Mouse (Mus musculus): ENCODE data around the gene Ppp1r14c. TPM values are rescaled to one million over a fixed set of nuclear protein-coding genes. Genes with fewer than 3 reads are reported as not detected.
A peak's percentile ranks its signal among the peaks of the same experiment; 100 is the strongest.
"Not testable (repeated sequence)": the region's sequence is repeated elsewhere in the genome, so short reads cannot be mapped to it uniquely, and the experiment has no call there.

Ppp1r14c gene
- total and polyA plus RNA-seq, 2 experiments, result not detected

DNA sequence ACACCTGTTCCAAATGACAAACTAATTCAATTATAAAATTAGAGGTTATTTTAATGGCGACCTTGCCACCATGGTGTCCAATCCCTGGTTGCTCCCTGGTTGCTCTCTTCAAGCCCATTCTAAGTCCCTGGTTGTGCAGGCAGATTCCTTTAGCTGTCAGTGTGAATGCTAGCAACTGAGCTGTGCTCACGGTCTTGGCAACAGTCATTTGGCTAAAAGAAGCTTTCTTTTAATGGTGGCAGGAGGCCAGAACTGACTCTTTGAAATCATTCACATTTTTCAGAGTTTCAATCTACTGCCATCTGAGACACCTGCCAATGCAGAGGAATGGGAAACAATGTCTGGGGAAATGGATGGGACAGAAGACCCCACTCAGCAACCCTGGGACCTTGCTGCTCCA, 130.9 kb downstream of the Ppp1r14c start:
- H3K27ac ChIP-seq (replicated peaks; ENCODE audit: insufficient read depth, low read depth, low read length), result no peak overlapping the region
- 73% methylated on average over 2 of the region's 2 CpGs for WGBS
- H3K4me1 ChIP-seq (ENCODE audit: control insufficient read depth, insufficient read depth, low read length), result no peaks in the 10 kb centered on the region
- no peak overlapping the region for H3K9ac ChIP-seq (ENCODE audit: low read depth, low read length)
- H3K27me3 ChIP-seq (ENCODE audit: control insufficient read depth, insufficient read depth, low read length), result no peaks in the 10 kb centered on the region
- TF ChIP-seq POLR2A (IDR thresholded peaks at IDR 0.05; ENCODE audit: extremely low read depth, insufficient read depth, low read length) (no peak), CTCF (IDR thresholded peaks at IDR 0.05; ENCODE audit: low read depth, low read length) (no peak)
- no peaks in the 10 kb centered on the region for H3K36me3 ChIP-seq (ENCODE audit: control insufficient read depth, insufficient read depth, low read length)
- no peak for DNase-seq (ENCODE audit: extremely low read depth, low read depth, low spot score)
- H3K79me2 ChIP-seq (ENCODE audit: control insufficient read depth, insufficient read depth, low read length), result no peaks in the 10 kb centered on the region
- H3K4me3 ChIP-seq (ENCODE audit: insufficient read depth, low read depth, low read length), result no peak overlapping the region

GRCm38 (mm10) chr10:3500846-3501245, 135.0 kb downstream of the Ppp1r14c start:
- H3K9ac ChIP-seq (ENCODE audit: low read depth, low read length); H3K79me2 ChIP-seq (ENCODE audit: control insufficient read depth, insufficient read depth, low read length); H3K36me3 ChIP-seq (ENCODE audit: control insufficient read depth, insufficient read depth, low read length); DNase-seq (ENCODE audit: extremely low read depth, low read depth, low spot score); H3K4me1 ChIP-seq (ENCODE audit: control insufficient read depth, insufficient read depth, low read length); H3K4me3 ChIP-seq (ENCODE audit: insufficient read depth, low read depth, low read length); H3K27me3 ChIP-seq (ENCODE audit: control insufficient read depth, insufficient read depth, low read length); H3K27ac ChIP-seq (replicated peaks; ENCODE audit: insufficient read depth, low read depth, low read length): not testable (repeated sequence)
- 86% methylated on average over 6 of the region's 6 CpGs for WGBS

GRCm38 (mm10) chr10:3507484-3508221, 141.8 kb downstream of the Ppp1r14c start:
- Histone ChIP-seq H3K9ac (ENCODE audit: low read depth, low read length) (no peak overlapping the region), H3K36me3 (ENCODE audit: control insufficient read depth, insufficient read depth, low read length) (no peaks in the 10 kb centered on the region), H3K27ac (replicated peaks; ENCODE audit: insufficient read depth, low read depth, low read length) (no peak overlapping the region), H3K27me3 (ENCODE audit: control insufficient read depth, insufficient read depth, low read length) (no peaks in the 10 kb centered on the region), H3K79me2 (ENCODE audit: control insufficient read depth, insufficient read depth, low read length) (no peaks in the 10 kb centered on the region), H3K4me1 (ENCODE audit: control insufficient read depth, insufficient read depth, low read length) (no peaks in the 10 kb centered on the region), H3K4me3 (ENCODE audit: insufficient read depth, low read depth, low read length) (no peak overlapping the region)
- no peak for TF ChIP-seq CTCF (IDR thresholded peaks at IDR 0.05; ENCODE audit: low read depth, low read length)
- TF ChIP-seq POLR2A (IDR thresholded peaks at IDR 0.05; ENCODE audit: extremely low read depth, insufficient read depth, low read length), result no peak
- DNase-seq (ENCODE audit: extremely low read depth, low read depth, low spot score), result peak; percentile 6
- WGBS, result 61% methylated on average over 8 of the region's 8 CpGs

DNA sequence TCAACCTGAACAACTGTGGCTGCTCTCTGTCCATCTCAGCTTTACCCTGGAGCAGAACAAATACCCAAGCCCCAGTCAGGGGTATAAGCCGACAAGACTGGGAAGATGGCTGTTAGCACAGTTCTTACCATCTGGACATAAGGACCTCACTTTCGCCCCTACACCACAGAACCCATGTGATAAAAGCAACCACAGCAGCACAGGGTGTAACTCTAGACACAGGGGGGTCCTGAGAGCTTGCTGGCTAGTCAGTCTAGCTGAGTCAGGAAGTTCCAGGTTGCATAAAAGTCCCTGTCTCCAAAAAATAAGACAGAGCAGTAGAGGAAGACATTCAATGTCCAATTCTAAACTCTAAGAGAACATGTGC, 142.3 kb downstream of the Ppp1r14c start:
- no peak overlapping the region for H3K27ac ChIP-seq (replicated peaks; ENCODE audit: insufficient read depth, low read depth, low read length)
- TF ChIP-seq CTCF (IDR thresholded peaks at IDR 0.05; ENCODE audit: low read depth, low read length) (no peak), POLR2A (IDR thresholded peaks at IDR 0.05; ENCODE audit: extremely low read depth, insufficient read depth, low read length) (no peak)
- WGBS, result 92% methylated on average over 2 of the region's 2 CpGs

DNA sequence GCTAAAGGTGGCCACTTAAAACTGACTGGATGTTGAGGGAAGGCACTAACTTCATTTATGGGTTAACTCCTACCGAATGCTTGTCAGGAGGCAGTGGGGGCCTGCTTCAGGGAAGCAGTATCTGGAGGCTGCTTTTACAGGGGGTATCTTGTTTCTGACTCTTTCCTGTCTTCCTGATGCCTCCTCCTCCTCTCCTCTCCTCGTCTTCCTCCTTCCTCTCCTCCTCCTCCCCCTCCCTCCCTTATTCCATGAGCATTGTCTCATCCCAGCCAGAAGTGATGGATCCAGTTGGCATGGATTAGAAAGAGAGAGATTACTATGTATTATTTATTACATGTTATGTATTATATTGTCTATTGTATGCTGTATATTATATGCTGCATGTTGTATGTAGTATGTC, 142.9 kb downstream of the Ppp1r14c start:
- WGBS, result 68% methylated on average over 2 of the region's 2 CpGs
- H3K36me3 ChIP-seq (ENCODE audit: control insufficient read depth, insufficient read depth, low read length), result no peaks in the 10 kb centered on the region
- no peaks in the 10 kb centered on the region for H3K79me2 ChIP-seq (ENCODE audit: control insufficient read depth, insufficient read depth, low read length)
- no peak for TF ChIP-seq CTCF (IDR thresholded peaks at IDR 0.05; ENCODE audit: low read depth, low read length)
- no peak for DNase-seq (ENCODE audit: extremely low read depth, low read depth, low spot score)
- no peak overlapping the region for H3K4me3 ChIP-seq (ENCODE audit: insufficient read depth, low read depth, low read length)
- no peak overlapping the region for H3K27ac ChIP-seq (replicated peaks; ENCODE audit: insufficient read depth, low read depth, low read length)
- no peak overlapping the region for H3K9ac ChIP-seq (ENCODE audit: low read depth, low read length)
- no peaks in the 10 kb centered on the region; the same call in 1 of the 2 replicates for H3K27me3 ChIP-seq (ENCODE audit: control insufficient read depth, insufficient read depth, low read length)
- no peaks in the 10 kb centered on the region for H3K4me1 ChIP-seq (ENCODE audit: control insufficient read depth, insufficient read depth, low read length)

More for the DNA sequence above, 142.3 kb downstream of the Ppp1r14c start:
- no peaks in the 10 kb centered on the region for H3K79me2 ChIP-seq (ENCODE audit: control insufficient read depth, insufficient read depth, low read length)
- H3K4me1 ChIP-seq (ENCODE audit: control insufficient read depth, insufficient read depth, low read length), result no peaks in the 10 kb centered on the region
- no peak for DNase-seq (ENCODE audit: extremely low read depth, low read depth, low spot score)
- no peaks in the 10 kb centered on the region; the same call in 1 of the 2 replicates for H3K27me3 ChIP-seq (ENCODE audit: control insufficient read depth, insufficient read depth, low read length)
- no peak overlapping the region for H3K9ac ChIP-seq (ENCODE audit: low read depth, low read length)
- H3K36me3 ChIP-seq (ENCODE audit: control insufficient read depth, insufficient read depth, low read length), result no peaks in the 10 kb centered on the region
- H3K4me3 ChIP-seq (ENCODE audit: insufficient read depth, low read depth, low read length), result no peak overlapping the region

- WGBS, result 84% methylated on average over 7 of the region's 7 CpGs
Measured at GRCm38 (mm10) chr10:3509663-3510277, 143.9 kb downstream of the Ppp1r14c start.

More at GRCm38 (mm10) chr10:3509663-3510277, 143.9 kb downstream of the Ppp1r14c start:
- Histone ChIP-seq H3K4me3 (ENCODE audit: insufficient read depth, low read depth, low read length) (no peak overlapping the region), H3K27ac (replicated peaks; ENCODE audit: insufficient read depth, low read depth, low read length) (no peak overlapping the region), H3K4me1 (ENCODE audit: control insufficient read depth, insufficient read depth, low read length) (no peaks in the 10 kb centered on the region), H3K9ac (ENCODE audit: low read depth, low read length) (no peak overlapping the region), H3K36me3 (ENCODE audit: control insufficient read depth, insufficient read depth, low read length) (no peaks in the 10 kb centered on the region), H3K79me2 (ENCODE audit: control insufficient read depth, insufficient read depth, low read length) (no peaks in the 10 kb centered on the region), H3K27me3 (ENCODE audit: control insufficient read depth, insufficient read depth, low read length) (no peaks in the 10 kb centered on the region; the same call in 1 of the 2 replicates)
- DNase-seq (ENCODE audit: extremely low read depth, low read depth, low spot score), result no peak
- TF ChIP-seq CTCF (IDR thresholded peaks at IDR 0.05; ENCODE audit: low read depth, low read length) (no peak), POLR2A (IDR thresholded peaks at IDR 0.05; ENCODE audit: extremely low read depth, insufficient read depth, low read length) (no peak)

Measured in liver, adult 2 months (tissue).